Mouse (Mus musculus): ENCODE measurements around the gene Birc3.
A peak's percentile ranks its signal among the peaks of the same experiment; 100 is the strongest.

GRCm38 (mm10) chr9:7855374-7855773 is 17.6 kb downstream of the Birc3 start:
- peak; percentile 76 for TF ChIP-seq CTCF (IDR thresholded peaks at IDR 0.05; ENCODE audit: low read depth)
- TF ChIP-seq EP300 (IDR thresholded peaks at IDR 0.05; ENCODE audit: low read depth), result no peak

Data from liver, postnatal 0 days (tissue).